Mouse (Mus musculus) megakaryocyte-erythroid progenitor cell, adult 5 weeks (primary cell): Measurements from ENCODE around the gene Sipa1l3. TPM values are rescaled to one million over a fixed set of nuclear protein-coding genes. Genes with fewer than 3 reads are reported as not detected.

Source experiments
- polyA plus RNA-seq: library from polyadenylated mRNA; stranded (reverse); fragments of >175 nt; gene quantifications from 2 replicates; pipeline ENCODE4 v1.2.3, GENCODE M21; 2012

Gene Sipa1l3
- polyA plus RNA-seq = 142 and 161 TPM in 2 replicates

DNA sequence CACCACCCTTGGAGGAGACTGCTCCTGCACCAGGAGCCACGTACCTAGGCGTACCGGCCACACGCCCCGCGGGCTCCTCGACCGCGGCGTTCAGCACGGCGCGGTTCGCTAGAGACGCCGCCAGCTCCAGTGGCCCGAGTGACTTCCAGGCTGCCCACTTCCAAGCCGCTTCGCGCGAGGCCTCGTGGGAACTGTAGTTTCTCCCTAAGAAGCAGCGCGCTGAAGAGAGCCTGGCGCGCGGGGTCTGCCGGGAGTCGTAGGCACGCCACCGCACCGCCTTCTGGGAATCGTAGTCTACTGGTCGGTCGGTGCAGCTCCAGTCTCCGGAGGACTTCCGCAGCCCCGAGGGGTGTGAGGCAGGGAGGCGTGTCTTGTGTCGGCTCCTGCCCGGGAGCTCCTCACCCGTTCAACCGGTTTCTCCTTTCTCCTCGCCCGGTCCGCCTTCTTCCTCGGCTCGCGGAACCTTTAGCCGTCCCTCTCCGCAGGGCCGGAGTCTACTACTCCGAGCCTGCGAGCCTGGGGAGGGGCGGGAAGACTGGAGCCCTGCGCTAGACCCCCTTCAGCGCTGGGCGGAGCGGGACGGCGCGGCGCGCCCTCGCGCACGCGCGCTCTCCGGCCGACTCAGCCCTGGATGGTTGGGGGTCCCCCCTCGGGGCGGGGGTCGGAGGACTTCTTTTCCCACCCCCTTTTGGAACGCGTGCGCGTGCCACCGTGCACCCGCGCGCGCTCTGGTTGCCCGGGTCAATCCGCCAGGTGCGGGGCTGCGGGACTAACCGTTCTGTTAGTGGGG, at the start of gene Sipa1l3:
Gene Sipa1l3, minus strand, starts transcription at position 221 of the 790 bp plus-strand sequence.

DNA sequence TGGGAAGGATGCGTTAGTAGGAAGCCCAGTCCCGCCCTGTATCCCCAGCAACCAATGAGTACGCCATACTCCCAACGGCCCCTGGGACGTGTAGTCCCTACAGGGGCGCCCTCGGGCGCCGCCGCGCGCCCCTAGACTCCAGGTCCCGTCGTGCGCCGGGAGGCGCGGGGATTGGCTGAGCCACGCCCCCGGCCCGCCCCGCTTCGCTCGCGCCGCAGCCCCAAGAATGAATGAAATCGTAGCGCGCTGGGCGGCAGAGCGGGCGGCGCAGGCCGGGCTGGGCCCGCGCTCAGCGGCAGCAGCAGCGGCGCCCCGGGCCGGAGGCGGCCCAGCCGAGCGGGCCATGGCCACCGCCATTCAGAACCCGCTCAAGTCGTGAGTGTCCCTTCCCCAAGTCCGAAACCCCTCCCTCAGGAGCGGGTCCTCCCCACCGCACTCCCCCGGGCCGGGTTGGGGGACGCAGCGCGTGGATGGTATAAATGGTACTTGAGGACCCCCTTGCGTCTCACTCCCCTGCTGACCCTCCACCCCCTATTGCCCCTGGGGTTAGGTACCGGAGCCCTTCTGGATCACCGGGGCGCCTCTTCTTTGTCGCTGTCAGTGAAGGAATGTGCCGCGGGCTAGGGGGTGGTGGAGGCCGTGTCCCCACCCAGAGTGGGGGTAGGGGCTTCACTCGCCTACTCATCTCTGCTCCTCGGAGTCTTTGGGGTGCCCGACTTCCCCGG, 214.5 kb downstream of the Sipa1l3 start, which contains the start of gene Dpf1:
Gene Dpf1, plus strand, starts transcription at position 214 of the 725 bp plus-strand sequence.

DNA sequence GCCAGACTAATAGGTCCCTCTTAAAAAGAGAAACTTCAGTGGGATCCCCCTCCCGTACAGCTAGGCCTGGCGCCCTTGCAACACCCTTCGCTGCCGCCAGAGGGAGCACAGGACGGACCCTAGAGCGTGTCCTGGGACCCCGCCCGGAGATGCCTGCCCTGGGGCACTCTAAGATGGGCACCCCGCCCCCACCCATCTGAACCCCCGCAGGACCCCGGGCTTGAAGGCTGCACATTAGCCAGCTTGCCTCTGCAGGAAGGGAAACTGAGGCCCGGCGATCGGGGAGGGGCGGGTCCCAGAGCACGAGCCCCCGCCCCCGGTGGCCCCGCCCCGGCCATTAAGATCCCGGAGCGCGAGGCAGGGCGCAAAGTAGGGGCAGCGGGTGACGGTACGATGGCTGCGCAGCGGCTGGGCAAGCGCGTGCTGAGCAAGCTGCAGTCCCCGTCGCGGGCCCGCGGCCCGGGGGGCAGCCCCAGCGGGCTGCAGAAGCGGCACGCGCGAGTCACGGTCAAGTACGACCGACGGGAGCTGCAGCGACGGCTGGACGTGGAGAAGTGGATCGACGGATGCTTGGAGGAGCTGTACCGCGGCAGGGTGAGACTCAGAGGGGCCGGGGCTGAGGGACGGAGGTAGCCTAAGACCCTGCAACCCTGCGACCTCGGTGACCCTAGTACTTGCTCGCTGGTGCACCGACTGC, 229.4 kb downstream of the Sipa1l3 start, which contains the start of gene Ppp1r14a:
Gene Ppp1r14a, plus strand, starts transcription at position 367 of the 697 bp plus-strand sequence.

DNA sequence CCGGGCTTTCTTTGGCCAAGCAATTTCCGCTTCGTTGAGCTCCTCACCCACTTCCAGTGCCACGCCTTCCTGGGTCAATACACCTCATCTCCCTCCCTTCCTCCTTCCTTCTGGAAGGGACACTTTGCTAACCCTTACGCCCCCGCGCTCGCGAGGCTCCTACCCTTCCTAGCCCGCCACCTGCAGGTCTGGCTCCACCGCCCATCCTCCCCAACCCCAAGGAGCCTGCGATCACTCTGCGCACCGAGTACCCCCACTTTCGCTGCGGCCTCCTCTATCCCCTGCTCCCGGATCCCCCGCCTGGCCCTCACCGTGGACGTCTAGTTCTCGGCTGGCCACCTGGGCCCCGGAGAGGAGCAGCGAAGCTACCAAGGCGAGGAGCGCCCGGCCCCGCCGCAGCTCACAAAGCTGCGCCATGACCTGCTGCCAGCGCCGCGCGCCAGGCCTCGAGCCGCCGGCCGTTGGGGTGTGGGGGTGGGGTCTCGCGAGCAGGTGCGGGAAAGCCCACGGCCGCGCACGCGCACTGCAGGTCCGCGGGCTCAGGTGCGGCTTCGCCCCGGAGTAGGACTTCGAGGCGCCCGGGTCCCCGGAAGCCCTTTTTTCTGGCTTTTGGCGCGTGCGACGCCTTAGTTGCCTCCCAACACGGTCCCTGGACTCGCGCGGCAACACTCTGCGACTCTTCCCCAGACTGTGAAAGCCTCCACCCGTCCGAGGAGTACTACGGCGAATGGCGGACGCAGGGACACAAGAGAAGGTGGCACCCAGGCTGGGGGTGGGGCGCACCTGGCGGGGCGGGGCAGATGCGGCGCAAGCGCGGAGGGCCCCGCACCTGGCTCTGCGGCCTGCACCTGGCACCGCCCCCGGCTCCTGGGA, 237.0 kb downstream of the Sipa1l3 start, which contains the start of gene Spint2:
Gene Spint2, minus strand, starts transcription at position 712 of the 873 bp plus-strand sequence.

Other genes with a start within 250 kb of the Sipa1l3 start
- 165 and 174 TPM in 2 replicates for gene Spint2, start 236.7 kb downstream of the Sipa1l3 start, polyA plus RNA-seq
- 0.46 and 1.1 TPM in 2 replicates for gene Ppp1r14a, start 229.3 kb downstream of the Sipa1l3 start, polyA plus RNA-seq
- 1.1 and 1.6 TPM in 2 replicates for gene Dpf1, start 214.7 kb downstream of the Sipa1l3 start, polyA plus RNA-seq
- gene Catsperg2, start 208.4 kb upstream of the Sipa1l3 start, polyA plus RNA-seq = not detected in 2 replicates
- 2.9 and 3.0 TPM in 2 replicates for gene Zfp84, start 249.9 kb upstream of the Sipa1l3 start, polyA plus RNA-seq